In genomic region chr7:140990622-140991021, GRCm38 (mm10) we compare ENCODE assay signal across 26 mouse cellular contexts. TPM values are rescaled to one million over a fixed set of nuclear protein-coding genes. Genes with fewer than 3 reads are reported as not detected.
DNase-seq lines count a peak whose midpoint lies in the region; ATAC-seq and TF ChIP-seq lines count a peak whose summit lies in the region.
"Had no signal": no experiment of that assay in that cellular context is flagged by ENCODE, and none has a peak within 500 bp of the region (broad histone marks: within the 10 kb centered on the region; RNA-seq: fewer than 3 reads in every experiment).

No protein-coding gene starts in this region.

- H3K4me3 ChIP-seq in embryonic facial prominence, embryonic 13.5 days, result no peak overlapping the region
- no peak overlapping the region for H3K4me3 ChIP-seq in embryonic facial prominence, embryonic 10.5 days
- no peak overlapping the region for H3K4me3 ChIP-seq in liver, embryonic 14.5 days (ENCODE audit: insufficient read depth in 1 of 2, low read depth in 2 of 2, low read length in 2 of 2)
- H3K4me3 ChIP-seq: forebrain, embryonic 12.5 days; left cerebral cortex, adult 2 months; limb, embryonic 15.5 days had no signal

- intact Hi-C loops in heart, postnatal 14 days (cut with DNase I), result no loop called here

- H3K36me3 ChIP-seq in embryonic facial prominence, embryonic 13.5 days, result no peaks in the 10 kb centered on the region
- no peaks in the 10 kb centered on the region for H3K36me3 ChIP-seq in embryonic facial prominence, embryonic 10.5 days (replicated peaks)
- no peaks in the 10 kb centered on the region for H3K36me3 ChIP-seq in liver, embryonic 14.5 days (replicated peaks; ENCODE audit: control insufficient read depth, insufficient read depth, low read depth)
- H3K36me3 ChIP-seq: forebrain, embryonic 12.5 days; G1E; limb, embryonic 15.5 days had no signal

- H3K27me3 ChIP-seq in embryonic facial prominence, embryonic 13.5 days, result no peaks in the 10 kb centered on the region
- H3K27me3 ChIP-seq in embryonic facial prominence, embryonic 10.5 days (replicated peaks; ENCODE audit: low read depth, poor library complexity, severe bottlenecking), result no peaks in the 10 kb centered on the region
- H3K27me3 ChIP-seq in liver, embryonic 14.5 days (ENCODE audit: control insufficient read depth, insufficient read depth, low read length), result no peaks in the 10 kb centered on the region
- H3K27me3 ChIP-seq: forebrain, embryonic 12.5 days; limb, embryonic 15.5 days had no signal

- 0 out of 2 replicates have a peak overlapping the region, but pooled peaks have one; percentile 22 for H3K27ac ChIP-seq in embryonic facial prominence, embryonic 13.5 days
- H3K27ac ChIP-seq in embryonic facial prominence, embryonic 10.5 days (replicated peaks), result no peak overlapping the region
- no peak overlapping the region for H3K27ac ChIP-seq in liver, embryonic 14.5 days
- H3K27ac ChIP-seq: forebrain, embryonic 12.5 days; hindbrain, embryonic 14.5 days; left cerebral cortex, adult 2 months; limb, embryonic 15.5 days had no signal

- no peak for ATAC-seq in embryonic facial prominence, embryonic 13.5 days (ENCODE audit: insufficient number of reproducible peaks, insufficient read depth, low FRiP score, low TSS enrichment, low read depth)
- peak; percentile 93 for ATAC-seq in granulocyte monocyte progenitor cell, adult 5-6 weeks (replicated peaks; ENCODE audit: poor library complexity, severe bottlenecking)
- peak; percentile 41; the same call in 1 of the 2 replicates for ATAC-seq in liver, embryonic 14.5 days (ENCODE audit: insufficient read depth)

- peaks cover 10% of the 10 kb centered on the region for H3K4me1 ChIP-seq in embryonic facial prominence, embryonic 13.5 days
- peaks cover 16% of the 10 kb centered on the region for H3K4me1 ChIP-seq in embryonic facial prominence, embryonic 10.5 days
- H3K4me1 ChIP-seq in liver, embryonic 14.5 days (replicated peaks; ENCODE audit: control insufficient read depth in 2 of 2, insufficient read depth in 2 of 2, low read length in 1 of 2), result peaks cover 0 to 9% of the 10 kb centered on the region in 2 experiments; a peak in 2 of 4 replicates
- H3K4me1 ChIP-seq: forebrain, embryonic 12.5 days had no signal

- no peak for TF ChIP-seq EP300 in liver, embryonic 14.5 days (IDR thresholded peaks at IDR 0.05; ENCODE audit: low read depth)

- H3K9ac ChIP-seq in embryonic facial prominence, embryonic 13.5 days, result no peak overlapping the region
- H3K9ac ChIP-seq in liver, embryonic 14.5 days (replicated peaks), result no peak overlapping the region
- H3K9ac ChIP-seq: forebrain, embryonic 12.5 days; hindbrain, embryonic 14.5 days; limb, embryonic 15.5 days had no signal

- WGBS in embryonic facial prominence, embryonic 13.5 days, result 51% methylated on average over 5 of the region's 5 CpGs
- whole genome bisulfite sequencing in embryonic facial prominence, embryonic 10.5 days, result 70% methylated on average over 5 of the region's 5 CpGs
- WGBS in liver, embryonic 14.5 days (ENCODE audit: insufficient replicate concordance), result 21% methylated on average over 5 of the region's 5 CpGs

- TF ChIP-seq CTCF in liver, embryonic 14.5 days (IDR thresholded peaks at IDR 0.05; ENCODE audit: low read depth), result no peak

- no peaks in the 10 kb centered on the region for H3K9me3 ChIP-seq in embryonic facial prominence, embryonic 13.5 days
- H3K9me3 ChIP-seq in embryonic facial prominence, embryonic 10.5 days, result no peaks in the 10 kb centered on the region
- no peaks in the 10 kb centered on the region for H3K9me3 ChIP-seq in liver, embryonic 14.5 days (ENCODE audit: control insufficient read depth, low read length)
- H3K9me3 ChIP-seq: forebrain, embryonic 12.5 days; limb, embryonic 15.5 days had no signal

- no peak overlapping the region for H3K4me2 ChIP-seq in embryonic facial prominence, embryonic 13.5 days
- no peak overlapping the region for H3K4me2 ChIP-seq in liver, embryonic 14.5 days (ENCODE audit: low read depth)
- H3K4me2 ChIP-seq: forebrain, embryonic 12.5 days; hindbrain, embryonic 14.5 days; limb, embryonic 15.5 days had no signal

- DNase-seq in embryonic facial prominence, embryonic 10.5 days (ENCODE audit: low spot score), result no peak
- DNase-seq in liver, embryonic 14.5 days (ENCODE audit: low read depth in 3 of 3, low spot score in 3 of 3), result no peak
- no peak for DNase-seq in adrenal gland, adult (ENCODE audit: inconsistent age in 2 of 2, low spot score in 1 of 2)
- DNase-seq in frontal cortex, postnatal 25 days (ENCODE audit: low spot score in 2 of 2), result no peak
- no peak for DNase-seq in heart, postnatal 14 days
- DNase-seq in layer of hippocampus, postnatal 10 days (ENCODE audit: low spot score in 2 of 2), result no peak
- DNase-seq: cerebellum, adult 2 months; gastrocnemius, postnatal 14 days; kidney, adult 18-20 months; kidney, postnatal 10 days; right cerebral cortex, postnatal 14 days had no signal

RNA-seq across cellular contexts. Expression of gene Ifitm3, which starts 19.9 kb away (rescaled TPM):
- 98.1 and 109 TPM in 2 replicates for polyA plus RNA-seq in embryonic facial prominence, embryonic 13.5 days (2015; fragmentation: Nextera tagmentation; extraction: Ambion mirVana)
- 42.6 and 44.7 TPM in 2 replicates for polyA plus RNA-seq in embryonic facial prominence, embryonic 10.5 days (2016; fragmentation: Nextera tagmentation; extraction: Ambion mirVana)
- total RNA-seq in granulocyte monocyte progenitor cell, adult 5-6 weeks (2014; fragmentation: Nextera tagmentation), result 146 and 224 TPM in 2 replicates
- total RNA-seq in granulocyte monocyte progenitor cell, adult 5-6 weeks (2017), result 55.6 and 69.2 TPM in 2 replicates
- polyA plus RNA-seq in liver, embryonic 14.5 days (2012; rRNA removed), result 27.8 and 30.8 TPM in 2 replicates
- 61.5 and 73.5 TPM in 2 replicates for polyA plus RNA-seq in liver, embryonic 14.5 days (2014; fragmentation: Nextera tagmentation; extraction: Ambion mirVana)
- 10 to 100 TPM; 95.6 to 96.3 TPM for total RNA-seq in heart, postnatal 14 days (2021)
- 10 to 100 TPM; 13.0 TPM for total RNA-seq in layer of hippocampus, postnatal 10 days (2021)
- total RNA-seq: G1E had no signal
- polyA plus RNA-seq: G1E had no signal

RNA-seq across cellular contexts. Expression of gene Ifitm1, which starts 23.6 kb away (rescaled TPM):
- polyA plus RNA-seq in embryonic facial prominence, embryonic 13.5 days (2015; fragmentation: Nextera tagmentation; extraction: Ambion mirVana), result 91.5 and 101 TPM in 2 replicates
- 8.7 and 13.4 TPM in 2 replicates for polyA plus RNA-seq in embryonic facial prominence, embryonic 10.5 days (2016; fragmentation: Nextera tagmentation; extraction: Ambion mirVana)
- 79.9 and 149 TPM in 2 replicates for total RNA-seq in granulocyte monocyte progenitor cell, adult 5-6 weeks (2014; fragmentation: Nextera tagmentation)
- total RNA-seq in granulocyte monocyte progenitor cell, adult 5-6 weeks (2017), result 18.5 and 25.3 TPM in 2 replicates
- polyA plus RNA-seq in liver, embryonic 14.5 days (2012; rRNA removed), result 34.2 and 35.7 TPM in 2 replicates
- polyA plus RNA-seq in liver, embryonic 14.5 days (2014; fragmentation: Nextera tagmentation; extraction: Ambion mirVana), result 20.2 and 30.9 TPM in 2 replicates
- 1 to 10 TPM; 3.1 to 4.2 TPM for total RNA-seq in heart, postnatal 14 days (2021)
- total RNA-seq in layer of hippocampus, postnatal 10 days (2021), result 1 to 10 TPM; 3.6 to 5.5 TPM
- polyA plus RNA-seq: G1E had no signal

RNA-seq across cellular contexts. Expression of gene Ifitm6, which starts 27.1 kb away (rescaled TPM):
- 0.45 TPM in 1 of 2 replicates, not detected in the other for polyA plus RNA-seq in embryonic facial prominence, embryonic 13.5 days (2015; fragmentation: Nextera tagmentation; extraction: Ambion mirVana)
- not detected in 2 replicates for polyA plus RNA-seq in embryonic facial prominence, embryonic 10.5 days (2016; fragmentation: Nextera tagmentation; extraction: Ambion mirVana)
- 17.9 and 48.1 TPM in 2 replicates for total RNA-seq in granulocyte monocyte progenitor cell, adult 5-6 weeks (2014; fragmentation: Nextera tagmentation)
- total RNA-seq in granulocyte monocyte progenitor cell, adult 5-6 weeks (2017), result 22.5 and 42.5 TPM in 2 replicates
- polyA plus RNA-seq in liver, embryonic 14.5 days (2012; rRNA removed), result 8.3 and 9.2 TPM in 2 replicates
- polyA plus RNA-seq in liver, embryonic 14.5 days (2014; fragmentation: Nextera tagmentation; extraction: Ambion mirVana), result 6.0 and 9.6 TPM in 2 replicates
- 1 to 10 TPM in 1 of 2 experiments, under 1 TPM in 1; 0.34 to 1.1 TPM for total RNA-seq in heart, postnatal 14 days (2021)
- total RNA-seq in layer of hippocampus, postnatal 10 days (2021), result not detected
- total RNA-seq: G1E; gastrocnemius, postnatal 14 days had no signal
- polyA plus RNA-seq: forebrain, embryonic 12.5 days; G1E had no signal

RNA-seq across cellular contexts. Expression of gene Ifitm2, which starts 34.8 kb away (rescaled TPM):
- 1,314 and 1,591 TPM in 2 replicates for polyA plus RNA-seq in embryonic facial prominence, embryonic 13.5 days (2015; fragmentation: Nextera tagmentation; extraction: Ambion mirVana)
- 602 and 668 TPM in 2 replicates for polyA plus RNA-seq in embryonic facial prominence, embryonic 10.5 days (2016; fragmentation: Nextera tagmentation; extraction: Ambion mirVana)
- total RNA-seq in granulocyte monocyte progenitor cell, adult 5-6 weeks (2014; fragmentation: Nextera tagmentation), result 555 and 581 TPM in 2 replicates
- 354 and 388 TPM in 2 replicates for total RNA-seq in granulocyte monocyte progenitor cell, adult 5-6 weeks (2017)
- 217 and 258 TPM in 2 replicates for polyA plus RNA-seq in liver, embryonic 14.5 days (2012; rRNA removed)
- polyA plus RNA-seq in liver, embryonic 14.5 days (2014; fragmentation: Nextera tagmentation; extraction: Ambion mirVana), result 405 and 432 TPM in 2 replicates
- 100 to 1,000 TPM; 130 TPM for total RNA-seq in heart, postnatal 14 days (2021)
- total RNA-seq in layer of hippocampus, postnatal 10 days (2021), result 10 to 100 TPM; 20.3 to 27.0 TPM

RNA-seq across cellular contexts. Expression of gene Gm45717, which starts 34.9 kb away (rescaled TPM):
- polyA plus RNA-seq in embryonic facial prominence, embryonic 13.5 days (2015; fragmentation: Nextera tagmentation; extraction: Ambion mirVana), result 1.1 TPM in 1 of 2 replicates, not detected in the other
- 0.52 TPM in 1 of 2 replicates, not detected in the other for polyA plus RNA-seq in embryonic facial prominence, embryonic 10.5 days (2016; fragmentation: Nextera tagmentation; extraction: Ambion mirVana)
- not detected in 2 replicates for total RNA-seq in granulocyte monocyte progenitor cell, adult 5-6 weeks (2014; fragmentation: Nextera tagmentation)
- total RNA-seq in granulocyte monocyte progenitor cell, adult 5-6 weeks (2017), result not detected in 2 replicates
- polyA plus RNA-seq in liver, embryonic 14.5 days (2012; rRNA removed), result not detected in 2 replicates
- polyA plus RNA-seq in liver, embryonic 14.5 days (2014; fragmentation: Nextera tagmentation; extraction: Ambion mirVana), result not detected in 2 replicates
- total RNA-seq in heart, postnatal 14 days (2021), result not detected
- not detected for total RNA-seq in layer of hippocampus, postnatal 10 days (2021)
- total RNA-seq: G1E; gastrocnemius, postnatal 14 days; heart, adult 8-10 months; layer of hippocampus, adult 8-10 months; left cerebral cortex, adult 2 months had no signal
- polyA plus RNA-seq: cerebellum, adult 2 months; forebrain, embryonic 12.5 days; frontal cortex, adult 2 months; G1E; heart, embryonic 16.5 days; hindbrain, embryonic 14.5 days; lung, embryonic 16.5 days; neural tube, embryonic 14.5 days; stomach, embryonic 16.5 days; thymus, postnatal 0 days had no signal

Comparison
In these comparisons a context has a peak if more than half of its experiments do, and no peak if none do; other contexts are left out.
1. RNA of gene Ifitm3, which starts 19.9 kb away (total RNA-seq): 55.6 to 224 TPM in granulocyte monocyte progenitor cell, adult 5-6 weeks and 95.6 to 96.3 TPM in heart, postnatal 14 days; 13.0 TPM in layer of hippocampus, postnatal 10 days; every median in the first group is over 4 times any median in the second.
2. RNA of gene Ifitm6, which starts 27.1 kb away (total RNA-seq): 17.9 to 48.1 TPM in granulocyte monocyte progenitor cell, adult 5-6 weeks; 0.34 to 1.1 TPM in heart, postnatal 14 days and not detected in layer of hippocampus, postnatal 10 days; every median in the first group is over 4 times any median in the second.